In the genomic region with DNA sequence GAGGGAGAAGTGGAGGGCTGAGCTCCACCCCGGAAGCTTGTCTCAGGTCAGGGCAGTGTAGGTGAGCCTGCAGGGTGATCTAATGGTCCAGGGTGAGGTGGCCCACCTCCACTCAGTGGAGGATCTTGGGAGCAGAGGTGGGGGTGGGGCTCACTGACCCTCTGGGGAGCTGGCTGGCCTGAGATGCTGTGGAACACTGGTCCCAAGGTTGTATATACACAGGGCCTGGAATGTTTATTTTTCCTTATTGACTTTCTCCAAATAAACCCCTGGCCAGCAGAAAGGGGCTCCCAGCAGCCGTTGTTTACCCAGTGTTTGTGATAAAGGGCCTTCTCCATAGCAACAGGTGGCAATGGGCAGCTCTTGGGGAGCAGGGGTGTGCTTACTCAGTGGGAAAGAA, we compare ENCODE assay signal across 21 mouse cellular contexts. TPM values are rescaled to one million over a fixed set of nuclear protein-coding genes. Genes with fewer than 3 reads are reported as not detected.
DNase-seq lines count a peak whose midpoint lies in the region; ATAC-seq and TF ChIP-seq lines count a peak whose summit lies in the region.
"Had no signal": no experiment of that assay in that cellular context is flagged by ENCODE, and none has a peak within 500 bp of the region (broad histone marks: within the 10 kb centered on the region; RNA-seq: fewer than 3 reads in every experiment).

No protein-coding gene starts in this region.

- H3K9me3 ChIP-seq in heart, embryonic 12.5 days (replicated peaks), result no peaks in the 10 kb centered on the region
- H3K9me3 ChIP-seq in midbrain, embryonic 12.5 days, result no peaks in the 10 kb centered on the region
- H3K9me3 ChIP-seq in midbrain, embryonic 14.5 days (ENCODE audit: control insufficient read depth, low read length), result no peaks in the 10 kb centered on the region
- H3K9me3 ChIP-seq in lung, embryonic 14.5 days (ENCODE audit: low read depth, low read length), result no peaks in the 10 kb centered on the region
- no peaks in the 10 kb centered on the region for H3K9me3 ChIP-seq in stomach, postnatal 0 days (ENCODE audit: control insufficient read depth, low read length)
- H3K9me3 ChIP-seq: forebrain, embryonic 12.5 days had no signal

- TF ChIP-seq EP300 in stomach, postnatal 0 days (optimal IDR thresholded peaks at IDR 0.05), result no peak

- no peak overlapping the region for H3K27ac ChIP-seq in heart, embryonic 12.5 days (ENCODE audit: poor library complexity, severe bottlenecking)
- no peak overlapping the region for H3K27ac ChIP-seq in midbrain, embryonic 12.5 days (replicated peaks)
- no peak overlapping the region for H3K27ac ChIP-seq in midbrain, embryonic 14.5 days (replicated peaks; ENCODE audit: low read depth, low read length)
- H3K27ac ChIP-seq in lung, embryonic 14.5 days (ENCODE audit: low read depth), result peak overlapping the region; percentile 67
- H3K27ac ChIP-seq in stomach, postnatal 0 days (replicated peaks), result 0 out of 2 replicates have a peak overlapping the region, but pooled peaks have one; percentile 30
- H3K27ac ChIP-seq in layer of hippocampus, adult 2 months, result no peak overlapping the region
- H3K27ac ChIP-seq: forebrain, embryonic 12.5 days; left cerebral cortex, adult 2 months had no signal

- H3K27me3 ChIP-seq in heart, embryonic 12.5 days (replicated peaks), result no peaks in the 10 kb centered on the region
- H3K27me3 ChIP-seq in midbrain, embryonic 12.5 days, result peaks cover 38% of the 10 kb centered on the region
- no peaks in the 10 kb centered on the region; the same call in 1 of the 2 replicates for H3K27me3 ChIP-seq in midbrain, embryonic 14.5 days (ENCODE audit: control insufficient read depth, insufficient read depth, low read length)
- no peaks in the 10 kb centered on the region for H3K27me3 ChIP-seq in lung, embryonic 14.5 days (ENCODE audit: insufficient read depth, low read length)
- H3K27me3 ChIP-seq in stomach, postnatal 0 days (ENCODE audit: control insufficient read depth, insufficient read depth, low read length), result no peaks in the 10 kb centered on the region

- H3K4me3 ChIP-seq in heart, embryonic 12.5 days, result no peak overlapping the region
- H3K4me3 ChIP-seq in midbrain, embryonic 12.5 days, result no peak overlapping the region
- H3K4me3 ChIP-seq in midbrain, embryonic 14.5 days (replicated peaks; ENCODE audit: low read depth, low read length), result no peak overlapping the region
- H3K4me3 ChIP-seq in lung, embryonic 14.5 days (ENCODE audit: low read depth, low read length), result no peak overlapping the region
- no peak overlapping the region for H3K4me3 ChIP-seq in stomach, postnatal 0 days (ENCODE audit: low read depth, low read length)
- H3K4me3 ChIP-seq in layer of hippocampus, adult 2 months, result no peak overlapping the region
- H3K4me3 ChIP-seq: forebrain, embryonic 12.5 days; left cerebral cortex, adult 2 months; myocyte had no signal

- H3K4me2 ChIP-seq in heart, embryonic 12.5 days, result no peak overlapping the region
- H3K4me2 ChIP-seq in midbrain, embryonic 12.5 days (replicated peaks), result no peak overlapping the region
- no peak overlapping the region for H3K4me2 ChIP-seq in midbrain, embryonic 14.5 days (ENCODE audit: low read length)
- H3K4me2 ChIP-seq in lung, embryonic 14.5 days, result no peak overlapping the region
- no peak overlapping the region for H3K4me2 ChIP-seq in stomach, postnatal 0 days (replicated peaks; ENCODE audit: low read depth)
- H3K4me2 ChIP-seq: forebrain, embryonic 12.5 days had no signal

- peaks cover 35% of the 10 kb centered on the region for H3K4me1 ChIP-seq in heart, embryonic 12.5 days (replicated peaks)
- H3K4me1 ChIP-seq in midbrain, embryonic 12.5 days, result peaks cover 10% of the 10 kb centered on the region; the same call in 1 of the 2 replicates
- peaks cover 8% of the 10 kb centered on the region; the same call in 1 of the 2 replicates for H3K4me1 ChIP-seq in midbrain, embryonic 14.5 days (ENCODE audit: control insufficient read depth, insufficient read depth, low read length)
- H3K4me1 ChIP-seq in lung, embryonic 14.5 days (ENCODE audit: insufficient read depth), result peaks cover 18% of the 10 kb centered on the region
- H3K4me1 ChIP-seq in stomach, postnatal 0 days (replicated peaks; ENCODE audit: control insufficient read depth, insufficient read depth), result peaks cover 7% of the 10 kb centered on the region

- no peak for DNase-seq in heart, postnatal 14 days
- no peak for DNase-seq in midbrain, embryonic 14.5 days
- peak; percentile 61 for DNase-seq in lung, embryonic 14.5 days
- peak; percentile 83 for DNase-seq in stomach, postnatal 0 days (ENCODE audit: low spot score)
- no peak for DNase-seq in layer of hippocampus, adult 2 months (ENCODE audit: low spot score in 2 of 2)
- no peak for DNase-seq in ovary, adult 18-20 months (ENCODE audit: low spot score)
- DNase-seq: B cell, adult 2 months; cerebellum, adult 2 months; gastrocnemius, postnatal 36 days; kidney, adult 9 months; thymus, postnatal 14 days had no signal

- WGBS in heart, embryonic 12.5 days, result 25% methylated on average over 2 of the region's 2 CpGs
- WGBS in midbrain, embryonic 12.5 days, result 31% methylated on average over 2 of the region's 2 CpGs
- WGBS in midbrain, embryonic 14.5 days, result 40% methylated on average over 2 of the region's 2 CpGs
- 2% methylated on average over 2 of the region's 2 CpGs for WGBS in lung, embryonic 14.5 days
- 15% methylated on average over 2 of the region's 2 CpGs for WGBS in stomach, postnatal 0 days

- no peaks in the 10 kb centered on the region for H3K36me3 ChIP-seq in heart, embryonic 12.5 days
- no peaks in the 10 kb centered on the region for H3K36me3 ChIP-seq in midbrain, embryonic 12.5 days
- H3K36me3 ChIP-seq in midbrain, embryonic 14.5 days (ENCODE audit: control insufficient read depth, insufficient read depth, low read length), result no peaks in the 10 kb centered on the region
- H3K36me3 ChIP-seq in lung, embryonic 14.5 days (ENCODE audit: insufficient read depth), result no peaks in the 10 kb centered on the region
- H3K36me3 ChIP-seq in stomach, postnatal 0 days (ENCODE audit: control insufficient read depth, insufficient read depth, low read length), result no peaks in the 10 kb centered on the region
- H3K36me3 ChIP-seq: forebrain, embryonic 12.5 days; G1E had no signal

- ATAC-seq in heart, embryonic 12.5 days (ENCODE audit: insufficient number of reproducible peaks, low FRiP score), result peak; percentile 27; the same call in 1 of the 2 replicates
- peak; percentile 38; the same call in 1 of the 2 replicates for ATAC-seq in midbrain, embryonic 12.5 days (ENCODE audit: low FRiP score, low read depth)
- no peak; the same call in 1 of the 2 replicates for ATAC-seq in midbrain, embryonic 14.5 days (ENCODE audit: low FRiP score, low TSS enrichment)
- ATAC-seq in lung, embryonic 14.5 days (ENCODE audit: insufficient read depth), result peak; percentile 86
- ATAC-seq in stomach, postnatal 0 days (ENCODE audit: low FRiP score, low TSS enrichment), result peak; percentile 87

- TF ChIP-seq CTCF in lung, embryonic 14.5 days (IDR thresholded peaks at IDR 0.05; ENCODE audit: low read depth), result no peak
- TF ChIP-seq CTCF in stomach, postnatal 0 days (IDR thresholded peaks at IDR 0.05; ENCODE audit: low read depth), result no peak
- TF ChIP-seq CTCF in layer of hippocampus, adult 2 months (conservative IDR thresholded peaks at IDR 0.05), result no peak

- intact Hi-C loops in heart, postnatal 14 days (cut with DNase I), result no loop called here

- H3K9ac ChIP-seq in heart, embryonic 12.5 days, result no peak overlapping the region
- H3K9ac ChIP-seq in midbrain, embryonic 12.5 days (replicated peaks), result no peak overlapping the region
- H3K9ac ChIP-seq in midbrain, embryonic 14.5 days (replicated peaks; ENCODE audit: low read length), result no peak overlapping the region
- no peak overlapping the region for H3K9ac ChIP-seq in lung, embryonic 14.5 days
- H3K9ac ChIP-seq in stomach, postnatal 0 days (ENCODE audit: low read length), result no peak overlapping the region
- H3K9ac ChIP-seq: forebrain, embryonic 12.5 days had no signal

RNA-seq across cellular contexts. Expression of a gene that starts 18.5 kb away (rescaled TPM):
- not detected in 2 replicates for polyA plus RNA-seq in heart, embryonic 12.5 days (2016; fragmentation: Nextera tagmentation; extraction: Ambion mirVana)
- total RNA-seq in heart, postnatal 14 days (2021), result not detected
- polyA plus RNA-seq in midbrain, embryonic 12.5 days (2016; fragmentation: Nextera tagmentation; extraction: Ambion mirVana), result not detected in 2 replicates
- polyA plus RNA-seq in midbrain, embryonic 14.5 days (2014; fragmentation: Nextera tagmentation; extraction: Ambion mirVana), result not detected in 2 replicates
- polyA plus RNA-seq in lung, embryonic 14.5 days (2014; fragmentation: Nextera tagmentation; extraction: Ambion mirVana), result not detected in 2 replicates
- not detected in 2 replicates for polyA plus RNA-seq in stomach, postnatal 0 days (2015; fragmentation: Nextera tagmentation; extraction: Ambion mirVana)
- total RNA-seq in layer of hippocampus, adult 2 months (2021), result not detected
- total RNA-seq: G1E; gastrocnemius, postnatal 36 days; hematopoietic stem cell, adult 5-6 weeks; left cerebral cortex, adult 2 months; liver, adult 2 months had no signal
- polyA plus RNA-seq: cerebellum, adult 2 months; embryonic facial prominence, embryonic 11.5 days; forebrain, embryonic 12.5 days; G1E; liver, adult 2 months; myocyte; spleen, adult 2 months had no signal

Comparison
In these comparisons a context has a peak if more than half of its experiments do, and no peak if none do; other contexts are left out.
1. H3K27ac ChIP-seq: peak in lung, embryonic 14.5 days (single experiment) and stomach, postnatal 0 days (single experiment); none in heart, embryonic 12.5 days (single experiment), midbrain, embryonic 12.5 days (single experiment), midbrain, embryonic 14.5 days (single experiment) and layer of hippocampus, adult 2 months (single experiment).
2. DNase-seq: peak in lung, embryonic 14.5 days (single experiment) and stomach, postnatal 0 days (single experiment); none in heart, postnatal 14 days (0 of 2), midbrain, embryonic 14.5 days (single experiment), layer of hippocampus, adult 2 months (0 of 2) and ovary, adult 18-20 months (single experiment).